In genomic region chr6:82740269-82740668, GRCm38 (mm10) we compare ENCODE assay signal across 8 mouse cellular contexts. TPM values are rescaled to one million over a fixed set of nuclear protein-coding genes. Genes with fewer than 3 reads are reported as not detected.
DNase-seq lines count a peak whose midpoint lies in the region; ATAC-seq and TF ChIP-seq lines count a peak whose summit lies in the region.

No protein-coding gene starts in this region.

- H3K4me2 ChIP-seq in intestine, embryonic 16.5 days (ENCODE audit: low read depth, low read length), result peak overlapping the region; percentile 32; the same call in 1 of the 2 replicates
- no peak overlapping the region for H3K4me2 ChIP-seq in midbrain, embryonic 14.5 days (ENCODE audit: low read length)
- peak overlapping the region; percentile 32; the same call in 1 of the 2 replicates for H3K4me2 ChIP-seq in stomach, postnatal 0 days (replicated peaks; ENCODE audit: low read depth)

- DNase-seq in testis, postnatal 10 days (ENCODE audit: low spot score), result no peak
- peak; percentile 76 for DNase-seq in cerebellum, adult 9-10 months
- DNase-seq in frontal cortex, postnatal 25 days (ENCODE audit: low spot score in 2 of 2), result peak; percentile 14 to 51
- DNase-seq in left cerebral cortex, postnatal 4 days, result peak; percentile 36
- DNase-seq in midbrain, embryonic 14.5 days, result peak; percentile 92
- DNase-seq in stomach, postnatal 0 days (ENCODE audit: low spot score), result peak; percentile 66

- peak; percentile 92 for ATAC-seq in intestine, embryonic 16.5 days
- ATAC-seq in midbrain, embryonic 14.5 days (ENCODE audit: low FRiP score, low TSS enrichment), result peak; percentile 55; the same call in 1 of the 2 replicates
- peak; percentile 91 for ATAC-seq in stomach, postnatal 0 days (ENCODE audit: low FRiP score, low TSS enrichment)

- no peaks in the 10 kb centered on the region for H3K4me1 ChIP-seq in testis, adult 2 months (ENCODE audit: control insufficient read depth, insufficient read depth, low read length)
- peaks cover 4% of the 10 kb centered on the region; the same call in 1 of the 2 replicates for H3K4me1 ChIP-seq in intestine, embryonic 16.5 days (ENCODE audit: control insufficient read depth, insufficient read depth, low read length)
- no peaks in the 10 kb centered on the region for H3K4me1 ChIP-seq in midbrain, embryonic 14.5 days (ENCODE audit: control insufficient read depth, insufficient read depth, low read length)
- no peaks in the 10 kb centered on the region for H3K4me1 ChIP-seq in stomach, postnatal 0 days (replicated peaks; ENCODE audit: control insufficient read depth, insufficient read depth)

- H3K4me3 ChIP-seq in testis, adult 2 months (ENCODE audit: control insufficient read depth, low read depth, low read length), result no peak overlapping the region
- H3K4me3 ChIP-seq in intestine, embryonic 16.5 days (ENCODE audit: low read length), result peak overlapping the region; percentile 19; the same call in 1 of the 2 replicates
- H3K4me3 ChIP-seq in midbrain, embryonic 14.5 days (replicated peaks; ENCODE audit: low read depth, low read length), result no peak overlapping the region
- H3K4me3 ChIP-seq in stomach, postnatal 0 days (ENCODE audit: low read depth, low read length), result no peak overlapping the region

- peak overlapping the region; percentile 44; the same call in 1 of the 2 replicates for H3K9ac ChIP-seq in intestine, embryonic 16.5 days (ENCODE audit: low read depth, low read length)
- no peak overlapping the region for H3K9ac ChIP-seq in midbrain, embryonic 14.5 days (replicated peaks; ENCODE audit: low read length)
- H3K9ac ChIP-seq in stomach, postnatal 0 days (ENCODE audit: low read length), result no peak overlapping the region

- H3K9me3 ChIP-seq in intestine, embryonic 16.5 days (ENCODE audit: control insufficient read depth, low read length), result no peaks in the 10 kb centered on the region
- H3K9me3 ChIP-seq in midbrain, embryonic 14.5 days (ENCODE audit: control insufficient read depth, low read length), result no peaks in the 10 kb centered on the region
- no peaks in the 10 kb centered on the region for H3K9me3 ChIP-seq in stomach, postnatal 0 days (ENCODE audit: control insufficient read depth, low read length)

- TF ChIP-seq POLR2A in testis, adult 2 months (IDR thresholded peaks at IDR 0.05; ENCODE audit: control insufficient read depth, low read depth, low read length), result no peak

- H3K27me3 ChIP-seq in testis, adult 2 months (ENCODE audit: control insufficient read depth, insufficient read depth, low read length), result no peaks in the 10 kb centered on the region
- H3K27me3 ChIP-seq in intestine, embryonic 16.5 days (replicated peaks; ENCODE audit: control insufficient read depth, insufficient read depth, low read length), result no peaks in the 10 kb centered on the region
- H3K27me3 ChIP-seq in midbrain, embryonic 14.5 days (ENCODE audit: control insufficient read depth, insufficient read depth, low read length), result no peaks in the 10 kb centered on the region
- no peaks in the 10 kb centered on the region for H3K27me3 ChIP-seq in stomach, postnatal 0 days (ENCODE audit: control insufficient read depth, insufficient read depth, low read length)

- peak; percentile 25; the same call in 1 of the 2 replicates for TF ChIP-seq CTCF in testis, adult 2 months (IDR thresholded peaks at IDR 0.05; ENCODE audit: control insufficient read depth, insufficient read depth, insufficient replicate concordance, low read depth, low read length)
- TF ChIP-seq CTCF in stomach, postnatal 0 days (IDR thresholded peaks at IDR 0.05; ENCODE audit: low read depth), result peak; percentile 88

- WGBS in intestine, embryonic 16.5 days, result 24% methylated on average over 6 of the region's 6 CpGs
- WGBS in midbrain, embryonic 14.5 days, result 35% methylated on average over 6 of the region's 6 CpGs
- 17% methylated on average over 6 of the region's 6 CpGs for WGBS in stomach, postnatal 0 days

- intact Hi-C loops in left cerebral cortex, postnatal 4 days (cut with DNase I), result loop anchor here (5.0 to 10.0 kb wide), 2 partner anchors 145 to 227 kb away; no protein-coding TSS in a partner anchor

- TF ChIP-seq EP300 in stomach, postnatal 0 days (optimal IDR thresholded peaks at IDR 0.05), result no peak

- peak overlapping the region; percentile 42 for H3K27ac ChIP-seq in testis, adult 2 months (ENCODE audit: control insufficient read depth, insufficient read depth, low read depth, low read length)
- H3K27ac ChIP-seq in intestine, embryonic 16.5 days (ENCODE audit: low read length), result no peak overlapping the region
- H3K27ac ChIP-seq in midbrain, embryonic 14.5 days (replicated peaks; ENCODE audit: low read depth, low read length), result no peak overlapping the region
- 0 out of 2 replicates have a peak overlapping the region, but pooled peaks have one; percentile 3 for H3K27ac ChIP-seq in stomach, postnatal 0 days (replicated peaks)

- no peaks in the 10 kb centered on the region for H3K36me3 ChIP-seq in testis, adult 2 months (ENCODE audit: control insufficient read depth, insufficient read depth, low read length)
- H3K36me3 ChIP-seq in intestine, embryonic 16.5 days (ENCODE audit: control insufficient read depth, insufficient read depth, low read length), result 0 out of 2 replicates have a peak, but pooled peaks cover 10% of the 10 kb centered on the region
- H3K36me3 ChIP-seq in midbrain, embryonic 14.5 days (ENCODE audit: control insufficient read depth, insufficient read depth, low read length), result no peaks in the 10 kb centered on the region
- H3K36me3 ChIP-seq in stomach, postnatal 0 days (ENCODE audit: control insufficient read depth, insufficient read depth, low read length), result peaks cover 5% of the 10 kb centered on the region

RNA-seq across cellular contexts. Expression of gene Hk2, which starts 34.0 kb away (rescaled TPM):
- 7.8 and 10.9 TPM in 2 replicates for polyA plus RNA-seq in testis, adult 2 months (2012; rRNA removed)
- 14.7 and 18.0 TPM in 2 replicates for polyA plus RNA-seq in intestine, embryonic 16.5 days (2015; fragmentation: Nextera tagmentation; extraction: Ambion mirVana)
- total RNA-seq in left cerebral cortex, postnatal 4 days (2021), result 1 to 10 TPM; 2.4 to 3.4 TPM
- 2.4 and 4.0 TPM in 2 replicates for polyA plus RNA-seq in midbrain, embryonic 14.5 days (2014; fragmentation: Nextera tagmentation; extraction: Ambion mirVana)
- polyA plus RNA-seq in stomach, postnatal 0 days (2015; fragmentation: Nextera tagmentation; extraction: Ambion mirVana), result 7.1 and 8.9 TPM in 2 replicates

RNA-seq across cellular contexts. Expression of gene Pole4, which starts 35.1 kb away (rescaled TPM):
- polyA plus RNA-seq in testis, adult 2 months (2012; rRNA removed), result 11.6 and 16.4 TPM in 2 replicates
- polyA plus RNA-seq in intestine, embryonic 16.5 days (2015; fragmentation: Nextera tagmentation; extraction: Ambion mirVana), result 80.1 and 82.6 TPM in 2 replicates
- total RNA-seq in left cerebral cortex, postnatal 4 days (2021), result 10 to 100 TPM; 69.8 to 70.3 TPM
- 119 and 134 TPM in 2 replicates for polyA plus RNA-seq in midbrain, embryonic 14.5 days (2014; fragmentation: Nextera tagmentation; extraction: Ambion mirVana)
- 79.8 and 84.5 TPM in 2 replicates for polyA plus RNA-seq in stomach, postnatal 0 days (2015; fragmentation: Nextera tagmentation; extraction: Ambion mirVana)

Comparison
In these comparisons a context has a peak if more than half of its experiments do, and no peak if none do; other contexts are left out.
1. H3K27ac ChIP-seq: peak in testis, adult 2 months (single experiment) and stomach, postnatal 0 days (single experiment); none in intestine, embryonic 16.5 days (single experiment) and midbrain, embryonic 14.5 days (single experiment).
2. Peak in every context shown above with its lines, with median percentiles within 50 percentile points of each other: ATAC-seq.